ENCODE assay signal across 25 mouse cellular contexts in genomic region chr16:71780945-71781344, GRCm38 (mm10).
"Had no signal": no experiment of that assay in that cellular context is flagged by ENCODE, and none has a peak within 500 bp of the region (broad histone marks: within the 10 kb centered on the region; RNA-seq: fewer than 3 reads in every experiment).

No protein-coding gene starts in this region.

- H3K27ac ChIP-seq: heart, adult 2 months; heart, embryonic 13.5 days; heart, embryonic 15.5 days; hindbrain, embryonic 13.5 days; hindbrain, embryonic 15.5 days; hindbrain, postnatal 0 days; kidney, embryonic 15.5 days; kidney, postnatal 0 days; limb, embryonic 13.5 days; limb, embryonic 15.5 days had no signal

- H3K27me3 ChIP-seq: heart, embryonic 13.5 days; heart, embryonic 15.5 days; hindbrain, embryonic 13.5 days; hindbrain, embryonic 15.5 days; kidney, embryonic 15.5 days; limb, embryonic 13.5 days; limb, embryonic 15.5 days had no signal

- H3K4me1 ChIP-seq: heart, embryonic 13.5 days; heart, embryonic 15.5 days; hindbrain, embryonic 13.5 days; hindbrain, embryonic 15.5 days; kidney, embryonic 15.5 days; limb, embryonic 13.5 days; limb, embryonic 15.5 days had no signal

- H3K9me3 ChIP-seq: heart, embryonic 13.5 days; heart, embryonic 15.5 days; hindbrain, embryonic 13.5 days; hindbrain, embryonic 15.5 days; kidney, embryonic 15.5 days; limb, embryonic 13.5 days; limb, embryonic 15.5 days had no signal

- H3K36me3 ChIP-seq: heart, embryonic 13.5 days; heart, embryonic 15.5 days; hindbrain, embryonic 13.5 days; hindbrain, embryonic 15.5 days; kidney, embryonic 15.5 days; limb, embryonic 13.5 days; limb, embryonic 15.5 days had no signal

- ATAC-seq: hindbrain, postnatal 0 days; intestine, embryonic 16.5 days had no signal

- H3K4me3 ChIP-seq: heart, adult 2 months; heart, embryonic 13.5 days; heart, embryonic 15.5 days; hindbrain, embryonic 13.5 days; hindbrain, embryonic 15.5 days; kidney, embryonic 15.5 days; limb, embryonic 13.5 days; limb, embryonic 15.5 days had no signal

- DNase-seq: gastrocnemius, postnatal 14 days; gastrocnemius, postnatal 36 days; heart, adult 11 months; heart, adult 2 months; heart, postnatal 14 days; heart, postnatal 36 days; kidney, adult 11 months; kidney, adult 2 months; kidney, adult 9 months; kidney, postnatal 14 days; kidney, postnatal 36 days; layer of hippocampus, adult 9-11 months; layer of hippocampus, postnatal 36 days; left cerebral cortex, postnatal 4 days had no signal

- H3K4me2 ChIP-seq: heart, embryonic 11.5 days; heart, embryonic 13.5 days; heart, embryonic 15.5 days; hindbrain, embryonic 13.5 days; hindbrain, embryonic 15.5 days; kidney, embryonic 15.5 days; limb, embryonic 13.5 days; limb, embryonic 15.5 days had no signal

- H3K9ac ChIP-seq: heart, embryonic 13.5 days; heart, embryonic 15.5 days; hindbrain, embryonic 13.5 days; hindbrain, embryonic 15.5 days; kidney, embryonic 15.5 days; limb, embryonic 13.5 days; limb, embryonic 15.5 days had no signal
